Mouse (Mus musculus) heart, adult 2 months (tissue): Measurements from ENCODE around the gene Wrnip1.

Source experiments
- EP300 ChIP-seq: fragments of 200-500 bp; IDR thresholded peaks from 2 replicates; pipeline ENCODE4 v1.6.1; 2011; ENCODE audit warnings: low read depth, low read length, control low read depth; ENCODE audit not compliant: insufficient read depth
- POLR2A ChIP-seq: fragments of 200-500 bp; IDR thresholded peaks from 2 replicates; pipeline ENCODE4 v1.6.1; 2011; ENCODE audit warnings: mild to moderate bottlenecking, low read depth, low read length, control low read depth; ENCODE audit not compliant: insufficient read depth

DNA sequence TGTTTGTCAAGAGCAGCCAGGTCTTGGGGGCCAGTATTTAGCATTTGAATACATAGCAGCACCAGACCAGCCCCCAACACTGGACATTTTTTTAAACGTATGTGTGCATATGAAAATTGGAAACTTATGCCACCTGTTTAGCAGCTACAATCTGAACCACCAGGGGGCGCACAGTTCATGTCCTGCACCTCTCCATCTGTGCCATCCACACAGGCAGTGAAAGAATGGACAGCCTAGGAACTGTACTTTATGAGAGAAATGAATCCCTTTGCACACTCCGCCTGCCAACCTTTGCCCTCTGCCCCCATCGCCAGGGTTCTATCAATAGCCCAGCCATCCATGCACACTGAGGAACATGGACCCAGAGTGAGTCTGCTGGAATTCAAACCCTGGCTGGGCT is 26.1 kb downstream of the Wrnip1 start:
- no peak for TF ChIP-seq POLR2A
- TF ChIP-seq EP300: no peak
